In the genomic region with DNA sequence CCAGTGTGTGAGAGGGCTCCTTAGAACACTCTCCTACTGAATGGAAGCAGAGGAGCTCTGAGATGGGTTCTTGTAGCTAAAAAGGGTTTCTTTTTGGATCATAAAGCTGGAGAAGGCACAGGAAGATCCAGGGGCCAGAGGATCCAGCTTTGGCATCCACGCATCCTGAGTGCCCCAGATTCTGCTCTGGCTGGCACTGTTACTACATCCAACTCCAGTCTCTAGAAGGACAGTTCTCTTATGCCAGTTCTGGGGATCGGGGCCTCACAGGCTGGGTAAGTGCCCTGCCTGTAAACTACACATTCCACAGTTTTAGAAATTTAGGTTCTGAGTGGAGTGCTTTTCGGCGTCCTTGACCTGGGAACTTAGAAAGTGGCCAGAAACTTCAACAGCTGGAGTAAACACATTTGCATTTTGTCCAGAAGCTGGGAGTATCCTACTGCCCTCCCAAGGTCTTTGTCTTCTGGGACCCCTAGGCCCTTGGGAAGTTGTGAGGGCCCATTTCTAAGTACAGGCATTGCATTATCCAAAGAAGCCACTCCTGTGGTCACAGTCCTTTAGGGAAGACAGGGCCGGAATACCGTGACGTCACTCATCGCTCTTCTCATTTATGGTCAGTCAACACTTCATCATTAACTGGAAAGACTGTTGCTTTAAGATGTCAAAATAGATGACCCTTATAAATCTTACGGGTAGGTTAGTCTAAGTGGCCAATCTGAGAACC, we compare ENCODE assay signal across 10 mouse cellular contexts. TPM values are rescaled to one million over a fixed set of nuclear protein-coding genes. Genes with fewer than 3 reads are reported as not detected.
DNase-seq lines count a peak whose midpoint lies in the region; ATAC-seq and TF ChIP-seq lines count a peak whose summit lies in the region.
"Had no signal": no experiment of that assay in that cellular context is flagged by ENCODE, and none has a peak within 500 bp of the region (broad histone marks: within the 10 kb centered on the region; RNA-seq: fewer than 3 reads in every experiment).

No protein-coding gene starts in this region.

- H3K4me1 ChIP-seq in heart, embryonic 13.5 days = peaks cover 40% of the 10 kb centered on the region
- peaks cover 44% of the 10 kb centered on the region for H3K4me1 ChIP-seq in limb, embryonic 14.5 days (ENCODE audit: control insufficient read depth, insufficient read depth, low read length)
- H3K4me1 ChIP-seq in kidney, adult 2 months (ENCODE audit: control insufficient read depth, insufficient read depth, low read length) = no peaks in the 10 kb centered on the region

- peak overlapping the region; percentile 58 for H3K27ac ChIP-seq in heart, embryonic 13.5 days (replicated peaks)
- peak overlapping the region; percentile 83 for H3K27ac ChIP-seq in limb, embryonic 14.5 days (replicated peaks; ENCODE audit: low read depth, low read length)
- H3K27ac ChIP-seq in kidney, adult 2 months (ENCODE audit: insufficient read depth, low read depth, low read length) = no peak overlapping the region

- H3K27me3 ChIP-seq in heart, embryonic 13.5 days (replicated peaks) = no peaks in the 10 kb centered on the region
- H3K27me3 ChIP-seq in limb, embryonic 14.5 days (ENCODE audit: control insufficient read depth, insufficient read depth, low read length) = no peaks in the 10 kb centered on the region
- H3K27me3 ChIP-seq in kidney, adult 2 months (replicated peaks; ENCODE audit: control insufficient read depth, insufficient read depth, low read length) = no peaks in the 10 kb centered on the region

- ATAC-seq in heart, embryonic 13.5 days (ENCODE audit: extremely low read depth, insufficient number of reproducible peaks, low FRiP score, low TSS enrichment) = no peak
- no peak for ATAC-seq in limb, embryonic 14.5 days (ENCODE audit: low FRiP score, low read depth)

- H3K4me2 ChIP-seq in heart, embryonic 13.5 days = no peak overlapping the region
- peak overlapping the region; percentile 10; the same call in 1 of the 2 replicates for H3K4me2 ChIP-seq in limb, embryonic 14.5 days (replicated peaks; ENCODE audit: low read depth, low read length, severe bottlenecking)

- no peak for TF ChIP-seq CTCF in kidney, adult 2 months (conservative IDR thresholded peaks at IDR 0.05; ENCODE audit: insufficient read depth, insufficient read length, low read depth, low read length)

- no peak overlapping the region; the same call in 1 of the 2 replicates for H3K9ac ChIP-seq in heart, embryonic 13.5 days
- peak overlapping the region; percentile 29; the same call in 1 of the 2 replicates for H3K9ac ChIP-seq in limb, embryonic 14.5 days (ENCODE audit: low read depth, low read length, severe bottlenecking)

- TF ChIP-seq POLR2A in limb, embryonic 14.5 days (IDR thresholded peaks at IDR 0.05; ENCODE audit: borderline replicate concordance, extremely low read depth, insufficient read depth, insufficient read length) = no peak
- TF ChIP-seq POLR2A in kidney, adult 2 months (IDR thresholded peaks at IDR 0.05; ENCODE audit: low read depth, low read length) = no peak

- H3K36me3 ChIP-seq in heart, embryonic 13.5 days = no peaks in the 10 kb centered on the region
- no peaks in the 10 kb centered on the region for H3K36me3 ChIP-seq in limb, embryonic 14.5 days (ENCODE audit: control insufficient read depth, insufficient read depth, low read length)
- H3K36me3 ChIP-seq in kidney, adult 2 months (ENCODE audit: control insufficient read depth, insufficient read depth, low read length) = no peaks in the 10 kb centered on the region

- no peak for DNase-seq in heart, adult 8-10 months (ENCODE audit: low spot score)
- DNase-seq in retina, embryonic 14.5 days (ENCODE audit: low spot score) = peak; percentile 5
- no peak for DNase-seq in retina, postnatal 1 day
- DNase-seq in limb, embryonic 14.5 days (ENCODE audit: low spot score) = no peak
- DNase-seq in kidney, adult 2 months = no peak
- no peak for DNase-seq in ovary, postnatal 10 days (ENCODE audit: low spot score)
- no peak for DNase-seq in layer of hippocampus, postnatal 25 days (ENCODE audit: extremely low spot score in 1 of 2, low spot score in 1 of 2)

- 77% methylated on average over 9 of the region's 9 CpGs for WGBS in heart, embryonic 13.5 days
- 76% methylated on average over 9 of the region's 9 CpGs for WGBS in limb, embryonic 14.5 days
- 81% methylated on average over 9 of the region's 9 CpGs for WGBS in kidney, adult 2 months

- no peak overlapping the region for H3K4me3 ChIP-seq in heart, embryonic 13.5 days
- H3K4me3 ChIP-seq in limb, embryonic 14.5 days (replicated peaks; ENCODE audit: low read length) = no peak overlapping the region
- no peak overlapping the region for H3K4me3 ChIP-seq in kidney, adult 2 months (ENCODE audit: insufficient read depth, low read depth, low read length)

- H3K9me3 ChIP-seq in heart, embryonic 13.5 days = no peaks in the 10 kb centered on the region
- no peaks in the 10 kb centered on the region for H3K9me3 ChIP-seq in limb, embryonic 14.5 days (ENCODE audit: control insufficient read depth, low read length)

RNA-seq across cellular contexts. Expression of gene D6Ertd527e, which starts 4.1 kb away (rescaled TPM):
- 0.19 and 0.33 TPM in 2 replicates for polyA plus RNA-seq in heart, embryonic 13.5 days (2015; fragmentation: Nextera tagmentation; extraction: Ambion mirVana)
- total RNA-seq in heart, adult 8-10 months (2022) = under 1 TPM in 1 of 4 experiments, not detected in 3; 0.44 TPM
- 1.6 and 4.0 TPM in 2 replicates for polyA plus RNA-seq in limb, embryonic 14.5 days (2012; rRNA removed)
- polyA plus RNA-seq in limb, embryonic 14.5 days (2014; fragmentation: Nextera tagmentation; extraction: Ambion mirVana) = 0.56 and 0.91 TPM in 2 replicates
- polyA plus RNA-seq in kidney, adult 2 months (2012; rRNA removed) = 0.09 TPM in 1 of 2 replicates, not detected in the other
- total RNA-seq in layer of hippocampus, postnatal 25 days (2021) = not detected
- total RNA-seq: heart, postnatal 36 days; layer of hippocampus, postnatal 36 days had no signal

RNA-seq across cellular contexts. Expression of gene Gfpt1, which starts 57.8 kb away (rescaled TPM):
- 11.7 and 12.1 TPM in 2 replicates for polyA plus RNA-seq in heart, embryonic 13.5 days (2015; fragmentation: Nextera tagmentation; extraction: Ambion mirVana)
- total RNA-seq in heart, adult 8-10 months (2022) = 10 to 100 TPM; 16.0 to 21.4 (median 16.7) TPM
- 35.8 and 37.7 TPM in 2 replicates for polyA plus RNA-seq in limb, embryonic 14.5 days (2012; rRNA removed)
- 21.5 and 22.7 TPM in 2 replicates for polyA plus RNA-seq in limb, embryonic 14.5 days (2014; fragmentation: Nextera tagmentation; extraction: Ambion mirVana)
- 10.3 and 11.9 TPM in 2 replicates for polyA plus RNA-seq in kidney, adult 2 months (2012; rRNA removed)
- 10 to 100 TPM; 50.0 to 51.7 TPM for total RNA-seq in layer of hippocampus, postnatal 25 days (2021)
